Mouse (Mus musculus) cortical plate, adult 2 months (tissue): Measurements from ENCODE around the gene Ncapd3. TPM values are rescaled to one million over a fixed set of nuclear protein-coding genes. Genes with fewer than 3 reads are reported as not detected.
A peak's percentile ranks its signal among the peaks of the same experiment; 100 is the strongest.

Experiments
- H3K27ac ChIP-seq: fragments of 200-500 bp; 2 replicates; pipeline ENCODE4 v1.5.1; 2012; ENCODE audit warnings: low read length, control low read depth, inconsistent platforms; ENCODE audit not compliant: insufficient read depth
- H3K4me1 ChIP-seq: fragments of 200-500 bp; 2 replicates; pipeline ENCODE4 v1.6.1; 2011; ENCODE audit warnings: low read length; ENCODE audit not compliant: control insufficient read depth, insufficient read depth
- H3K4me3 ChIP-seq: fragments of 200-500 bp; 2 replicates; pipeline ENCODE4 v1.5.1; 2011; ENCODE audit warnings: mild to moderate bottlenecking, low read length, control low read depth; ENCODE audit not compliant: insufficient read depth
- CTCF ChIP-seq: fragments of 200-500 bp; IDR thresholded peaks from 2 replicates; pipeline ENCODE4 v1.5.1; 2011; ENCODE audit warnings: mild to moderate bottlenecking, control low read depth, low read length; ENCODE audit not compliant: insufficient read depth; ENCODE audit errors: extremely low read depth
- POLR2A ChIP-seq: fragments of 200-500 bp; IDR thresholded peaks from 2 replicates; pipeline ENCODE4 v1.6.1; 2011; ENCODE audit warnings: mild to moderate bottlenecking, low read length, control low read depth; ENCODE audit not compliant: insufficient read depth; ENCODE audit errors: extremely low read depth
- polyA plus RNA-seq: library from polyadenylated mRNA; depleted of rRNA; stranded (reverse); fragments of >200 nt; gene quantifications from 2 replicates; pipeline ENCODE4 v1.2.3, GENCODE M21; 2012; rRNA removed

Gene Ncapd3
- polyA plus RNA-seq, result 35.1 and 35.2 TPM in 2 replicates

- Histone ChIP-seq H3K4me1 (peaks cover 2% of the 10 kb centered on the region; the same call in 1 of the 2 replicates), H3K4me3 (peak within 1 kb of the TSS; percentile 55), H3K27ac (peak within 1 kb of the TSS; percentile 92)
- TF ChIP-seq POLR2A (peak; percentile 79), CTCF (no peak)
Measured at GRCm38 (mm10) chr9:27029828-27030762, at the start of gene Ncapd3, which contains the start of gene Vps26b. Gene Ncapd3 (plus strand): TSS chr9:27030175. Gene Vps26b (minus strand): TSS chr9:27030065.

- Histone ChIP-seq H3K4me3 (no peak overlapping the region), H3K27ac (no peak overlapping the region), H3K4me1 (no peaks in the 10 kb centered on the region)
- TF ChIP-seq CTCF (no peak), POLR2A (no peak)
Measured at GRCm38 (mm10) chr9:26985090-26985613, 44.8 kb upstream of the Ncapd3 start.

- H3K27ac ChIP-seq, result no peak overlapping the region
- no peak overlapping the region for H3K4me3 ChIP-seq
- H3K4me1 ChIP-seq, result no peaks in the 10 kb centered on the region
- no peak for TF ChIP-seq POLR2A
- no peak for TF ChIP-seq CTCF
Measured at GRCm38 (mm10) chr9:26985668-26986277, 44.2 kb upstream of the Ncapd3 start.

GRCm38 (mm10) chr9:26990181-26990580 lies 39.8 kb upstream of the Ncapd3 start:
- TF ChIP-seq CTCF (no peak), POLR2A (no peak)
- no peak overlapping the region for H3K4me3 ChIP-seq
- no peak overlapping the region for H3K27ac ChIP-seq
- H3K4me1 ChIP-seq, result no peaks in the 10 kb centered on the region

- no peak overlapping the region for H3K27ac ChIP-seq
- no peak for TF ChIP-seq POLR2A
- TF ChIP-seq CTCF, result no peak
- no peak overlapping the region for H3K4me3 ChIP-seq
- H3K4me1 ChIP-seq, result peaks cover 2% of the 10 kb centered on the region; the same call in 1 of the 2 replicates
Measured at GRCm38 (mm10) chr9:26993118-26993517, 36.9 kb upstream of the Ncapd3 start.

DNA sequence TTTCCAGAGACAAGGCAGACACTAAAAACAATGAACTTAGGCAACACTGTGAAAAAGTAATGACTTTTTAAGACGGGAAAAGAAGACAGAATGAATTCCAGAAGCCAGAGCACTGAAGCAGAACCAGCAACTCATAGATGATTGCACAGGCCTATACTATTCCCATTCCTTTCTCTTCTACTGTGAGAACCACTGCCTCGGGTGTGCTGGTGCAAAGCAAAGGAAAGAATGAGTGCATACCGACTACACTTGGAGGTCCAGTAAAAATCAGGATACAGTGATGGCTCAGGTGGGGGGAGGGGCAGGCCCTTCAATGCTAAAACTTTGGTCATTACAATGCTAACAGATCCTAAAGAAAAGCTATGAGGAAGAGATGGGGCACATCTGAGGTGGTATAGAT lies 36.1 kb upstream of the Ncapd3 start:
- TF ChIP-seq CTCF (no peak), POLR2A (no peak)
- Histone ChIP-seq H3K27ac (no peak overlapping the region), H3K4me1 (peaks cover 3% of the 10 kb centered on the region; the same call in 1 of the 2 replicates), H3K4me3 (no peak overlapping the region)

- Histone ChIP-seq H3K4me3 (no peak overlapping the region), H3K27ac (no peak overlapping the region), H3K4me1 (peaks cover 3% of the 10 kb centered on the region; the same call in 1 of the 2 replicates)
- TF ChIP-seq POLR2A (no peak), CTCF (no peak)
Measured at GRCm38 (mm10) chr9:26997062-26997461, 32.9 kb upstream of the Ncapd3 start.

- peaks cover 3% of the 10 kb centered on the region; the same call in 1 of the 2 replicates for H3K4me1 ChIP-seq
- no peak for TF ChIP-seq POLR2A
- TF ChIP-seq CTCF, result no peak
- no peak overlapping the region for H3K4me3 ChIP-seq
- H3K27ac ChIP-seq, result no peak overlapping the region
Measured at GRCm38 (mm10) chr9:26997501-26997900, 32.5 kb upstream of the Ncapd3 start.

DNA sequence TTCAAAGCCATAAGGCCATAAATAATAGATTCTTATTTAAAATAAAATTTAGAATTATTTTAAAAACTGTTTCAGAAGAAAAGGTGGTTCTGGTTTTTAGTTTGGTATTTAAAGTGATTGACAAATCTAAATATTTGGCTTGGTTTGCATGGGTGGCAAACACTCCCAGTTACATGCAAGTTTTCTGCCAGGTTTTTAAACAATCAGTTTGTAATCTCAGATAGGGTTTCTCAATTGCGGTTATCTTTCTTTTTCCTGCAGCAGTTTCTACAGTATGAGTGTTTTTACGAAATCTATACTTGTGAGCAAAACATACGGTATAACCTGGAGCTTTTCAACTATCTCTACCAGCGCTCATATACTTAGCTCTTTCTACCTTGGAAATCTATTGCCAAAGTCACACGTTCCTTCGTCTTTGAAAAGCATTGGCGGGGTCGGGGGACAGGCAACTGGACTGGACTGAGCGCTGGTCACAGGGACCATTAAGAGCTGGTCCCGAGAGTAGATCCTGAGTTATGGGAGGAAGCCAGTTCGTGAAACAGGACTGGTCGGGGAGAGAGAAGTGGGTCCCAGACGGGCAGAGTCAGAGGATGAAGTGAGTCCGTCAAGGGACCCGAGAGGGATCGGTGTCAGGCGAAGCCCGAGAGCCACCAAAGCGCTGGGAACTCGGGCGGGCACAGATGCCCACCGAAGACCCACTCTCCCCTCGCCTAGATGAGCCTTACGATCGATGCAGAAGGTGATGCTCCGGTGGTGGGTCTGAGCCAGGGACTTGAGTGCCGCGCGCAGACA lies 31.1 kb upstream of the Ncapd3 start:
- Histone ChIP-seq H3K4me3 (peak overlapping the region; percentile 75), H3K4me1 (peaks cover 3% of the 10 kb centered on the region; the same call in 1 of the 2 replicates), H3K27ac (no peak overlapping the region)
- TF ChIP-seq CTCF (no peak), POLR2A (no peak)
